Mouse (Mus musculus): Measurements from ENCODE around the gene Ccdc120. TPM values are rescaled to one million over a fixed set of nuclear protein-coding genes. Genes with fewer than 3 reads are reported as not detected.
A peak's percentile ranks its signal among the peaks of the same experiment; 100 is the strongest.

Ccdc120 gene
- polyA plus RNA-seq, 1 experiment from 2014 or later, result 4.1 TPM

DNA sequence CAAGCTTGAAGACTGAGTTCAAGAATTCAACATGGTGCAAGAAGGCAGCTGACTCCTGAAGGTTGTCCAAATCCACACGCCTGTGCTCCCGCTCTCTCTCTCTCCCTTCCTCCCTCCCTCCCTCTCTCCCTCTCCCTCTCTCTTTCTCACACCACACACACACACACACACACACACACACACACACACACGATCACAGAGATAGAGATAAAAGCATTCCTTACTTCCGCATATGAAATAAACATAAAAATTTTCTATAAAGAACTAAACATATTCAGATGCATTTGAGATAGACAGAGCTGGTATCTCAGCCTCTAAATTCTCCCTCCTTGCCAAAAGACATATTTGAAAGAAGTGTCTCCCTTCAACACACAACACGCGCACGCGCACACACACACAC is 5.3 kb downstream of the Ccdc120 start:
- no peaks in the 10 kb centered on the region for H3K4me1 ChIP-seq (replicated peaks)
- H3K9me3 ChIP-seq (replicated peaks), result no peaks in the 10 kb centered on the region
- H3K9ac ChIP-seq, result no peak overlapping the region
- H3K4me2 ChIP-seq, result no peak overlapping the region
- ATAC-seq (replicated peaks; ENCODE audit: insufficient number of reproducible peaks, insufficient read depth, low FRiP score, low read depth), result no peak
- H3K36me3 ChIP-seq, result no peaks in the 10 kb centered on the region
- 83% methylated on average over 8 of the region's 8 CpGs for WGBS
- no peak overlapping the region for H3K4me3 ChIP-seq
- H3K27me3 ChIP-seq, result no peaks in the 10 kb centered on the region
- no peak overlapping the region for H3K27ac ChIP-seq

- WGBS, result 62% methylated on average over 1 of the region's 1 CpGs
- ATAC-seq (replicated peaks; ENCODE audit: insufficient number of reproducible peaks, insufficient read depth, low FRiP score, low read depth), result no peak
Observed at GRCm38 (mm10) chrX:7744940-7745339, 5.8 kb downstream of the Ccdc120 start.

DNA sequence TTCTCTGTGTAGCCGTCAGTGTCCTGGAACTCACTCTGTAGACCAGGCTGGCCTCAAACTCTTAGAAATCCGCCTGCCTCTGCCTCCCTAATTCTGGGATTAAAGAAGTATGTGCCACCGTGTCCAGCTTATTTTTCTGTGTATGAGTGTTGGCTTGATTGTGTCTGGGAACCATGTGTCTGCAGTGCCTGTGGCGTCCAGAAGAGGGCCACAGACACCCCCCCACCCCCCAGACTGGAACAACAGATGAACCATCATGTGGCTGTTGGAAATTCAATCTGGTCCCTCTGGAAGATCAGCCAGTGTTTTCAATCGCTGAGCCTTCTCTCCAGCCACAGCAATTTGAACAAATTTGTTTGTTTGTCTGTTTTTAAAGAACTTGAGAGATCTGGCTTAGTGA is 7.2 kb downstream of the Ccdc120 start:
- no peak for ATAC-seq (replicated peaks; ENCODE audit: insufficient number of reproducible peaks, insufficient read depth, low FRiP score, low read depth)
- 46% methylated on average over 5 of the region's 5 CpGs for WGBS
- Histone ChIP-seq H3K4me1 (replicated peaks) (no peaks in the 10 kb centered on the region), H3K27me3 (no peaks in the 10 kb centered on the region), H3K27ac (no peak overlapping the region), H3K9me3 (replicated peaks) (no peaks in the 10 kb centered on the region), H3K9ac (no peak overlapping the region), H3K4me3 (no peak overlapping the region), H3K4me2 (no peak overlapping the region), H3K36me3 (no peaks in the 10 kb centered on the region)

More at GRCm38 (mm10) chrX:7744940-7745339, 5.8 kb downstream of the Ccdc120 start:
- H3K27ac ChIP-seq, result no peak overlapping the region
- no peak overlapping the region for H3K9ac ChIP-seq
- H3K27me3 ChIP-seq, result no peaks in the 10 kb centered on the region
- no peak overlapping the region for H3K4me3 ChIP-seq
- H3K9me3 ChIP-seq (replicated peaks), result no peaks in the 10 kb centered on the region
- no peak overlapping the region for H3K4me2 ChIP-seq
- H3K36me3 ChIP-seq, result no peaks in the 10 kb centered on the region
- H3K4me1 ChIP-seq (replicated peaks), result no peaks in the 10 kb centered on the region

- Histone ChIP-seq H3K9me3 (replicated peaks) (no peaks in the 10 kb centered on the region), H3K4me3 (no peak overlapping the region), H3K4me1 (replicated peaks) (no peaks in the 10 kb centered on the region), H3K27me3 (no peaks in the 10 kb centered on the region), H3K9ac (no peak overlapping the region), H3K4me2 (no peak overlapping the region), H3K36me3 (no peaks in the 10 kb centered on the region), H3K27ac (no peak overlapping the region)
- no peak for ATAC-seq (replicated peaks; ENCODE audit: insufficient number of reproducible peaks, insufficient read depth, low FRiP score, low read depth)
- 64% methylated on average over 5 of the region's 5 CpGs for WGBS
Observed at GRCm38 (mm10) chrX:7741103-7741502, 9.6 kb downstream of the Ccdc120 start.

DNA sequence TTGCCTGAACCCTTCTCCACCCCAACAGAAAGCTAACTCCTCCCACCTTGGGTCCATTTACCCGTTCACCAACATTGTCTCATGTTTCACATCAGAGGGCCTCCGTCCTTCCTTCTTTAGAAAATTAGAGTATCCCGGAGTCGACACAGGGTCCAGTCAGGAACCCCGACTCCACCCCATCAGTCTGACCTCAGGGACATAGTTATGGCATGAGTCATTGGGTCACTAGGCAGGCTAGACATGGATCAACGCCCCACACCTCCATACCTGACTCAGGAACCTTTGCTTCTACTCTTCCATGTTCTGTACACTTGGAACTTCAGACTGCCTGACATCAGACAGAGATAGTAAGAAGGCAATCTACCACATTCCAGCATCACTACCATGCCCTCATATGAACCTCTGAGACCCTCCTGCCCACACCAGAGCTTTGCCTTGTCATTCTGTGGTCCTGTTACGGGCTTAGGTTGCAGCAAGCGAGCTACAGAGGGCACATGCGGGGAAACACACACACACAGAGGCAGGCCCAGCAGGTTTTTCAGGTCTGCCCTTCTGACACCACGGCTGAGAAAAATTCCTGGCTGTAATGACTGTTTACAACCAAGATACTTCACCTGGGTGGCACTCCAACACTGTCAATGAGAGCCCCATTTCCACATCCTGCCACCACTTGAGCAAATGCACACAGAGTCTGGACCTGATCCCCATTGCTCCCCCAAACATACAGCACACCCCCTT is 10.5 kb downstream of the Ccdc120 start:
- no peaks in the 10 kb centered on the region for H3K27me3 ChIP-seq
- H3K36me3 ChIP-seq, result no peaks in the 10 kb centered on the region
- H3K4me2 ChIP-seq, result no peak overlapping the region
- ATAC-seq (replicated peaks; ENCODE audit: insufficient number of reproducible peaks, insufficient read depth, low FRiP score, low read depth), result no peak
- H3K9ac ChIP-seq, result no peak overlapping the region
- WGBS, result 50% methylated on average over 10 of the region's 10 CpGs
- no peak overlapping the region for H3K27ac ChIP-seq
- H3K4me1 ChIP-seq (replicated peaks), result no peaks in the 10 kb centered on the region
- no peak overlapping the region for H3K4me3 ChIP-seq
- no peaks in the 10 kb centered on the region for H3K9me3 ChIP-seq (replicated peaks)

DNA sequence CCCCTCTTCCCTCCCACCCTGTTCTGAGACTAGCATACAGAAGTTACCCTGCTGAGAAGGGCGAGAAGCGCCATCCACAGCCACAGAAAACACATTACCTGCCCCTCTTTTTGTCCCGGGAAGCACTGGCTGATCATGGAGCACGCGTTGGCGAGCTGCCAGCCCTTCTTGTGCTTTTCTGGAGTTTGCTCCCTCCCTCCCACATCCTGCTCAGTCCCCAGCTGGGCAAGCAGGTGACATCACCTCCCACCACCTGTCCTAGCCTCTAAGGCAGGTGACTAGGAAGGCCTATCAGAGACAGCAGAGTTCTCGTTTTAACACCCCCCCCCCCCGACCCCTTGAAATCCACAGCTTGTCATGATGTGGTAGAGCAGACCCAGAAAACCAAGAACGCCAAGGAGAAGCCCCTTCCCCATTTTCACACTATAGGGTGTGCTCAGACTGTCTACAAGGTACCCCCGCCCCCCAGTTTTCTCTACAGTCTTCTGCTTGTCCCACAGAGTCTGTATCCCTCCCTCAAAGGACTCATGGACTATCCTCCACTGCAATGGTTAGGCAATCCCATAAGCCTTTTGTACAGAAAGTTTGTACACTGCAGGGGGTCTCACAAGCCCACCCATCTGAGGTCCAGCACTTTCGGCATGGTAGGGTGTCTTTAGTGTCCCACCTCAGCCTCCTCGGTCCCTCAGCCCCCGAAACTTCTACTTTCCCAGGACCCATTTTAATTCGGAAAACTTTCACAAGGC is 11.2 kb downstream of the Ccdc120 start:
- Histone ChIP-seq H3K4me2 (no peak overlapping the region), H3K36me3 (no peaks in the 10 kb centered on the region), H3K27ac (no peak overlapping the region), H3K9ac (no peak overlapping the region), H3K27me3 (no peaks in the 10 kb centered on the region), H3K4me3 (no peak overlapping the region), H3K9me3 (replicated peaks) (no peaks in the 10 kb centered on the region), H3K4me1 (replicated peaks) (no peaks in the 10 kb centered on the region)
- WGBS, result 62% methylated on average over 14 of the region's 14 CpGs
- no peak for ATAC-seq (replicated peaks; ENCODE audit: insufficient number of reproducible peaks, insufficient read depth, low FRiP score, low read depth)

- Histone ChIP-seq H3K36me3 (no peaks in the 10 kb centered on the region), H3K4me3 (no peak overlapping the region), H3K27me3 (no peaks in the 10 kb centered on the region), H3K27ac (no peak overlapping the region), H3K9me3 (replicated peaks) (no peaks in the 10 kb centered on the region), H3K4me1 (replicated peaks) (peaks cover 4% of the 10 kb centered on the region; the same call in 1 of the 2 replicates), H3K4me2 (peak overlapping the region; percentile 33; the same call in 1 of the 2 replicates), H3K9ac (no peak overlapping the region)
- no peak for ATAC-seq (replicated peaks; ENCODE audit: insufficient number of reproducible peaks, insufficient read depth, low FRiP score, low read depth)
- 21% methylated on average over 26 of the region's 26 CpGs for WGBS
Observed at GRCm38 (mm10) chrX:7733571-7734156, 17.0 kb downstream of the Ccdc120 start.

- ATAC-seq (replicated peaks; ENCODE audit: insufficient number of reproducible peaks, insufficient read depth, low FRiP score, low read depth), result no peak
- H3K36me3 ChIP-seq, result no peaks in the 10 kb centered on the region; the same call in 1 of the 2 replicates
- H3K4me3 ChIP-seq, result peak overlapping the region; percentile 57
- H3K9ac ChIP-seq, result peak overlapping the region; percentile 48; the same call in 1 of the 2 replicates
- H3K9me3 ChIP-seq (replicated peaks), result no peaks in the 10 kb centered on the region
- WGBS, result 19% methylated on average over 4 of the region's 4 CpGs
- H3K4me2 ChIP-seq, result peak overlapping the region; percentile 64
- H3K27me3 ChIP-seq, result no peaks in the 10 kb centered on the region
- peaks cover 4% of the 10 kb centered on the region; the same call in 1 of the 2 replicates for H3K4me1 ChIP-seq (replicated peaks)
- no peak overlapping the region for H3K27ac ChIP-seq
Observed at GRCm38 (mm10) chrX:7728922-7729265, 21.8 kb downstream of the Ccdc120 start.

- ATAC-seq (replicated peaks; ENCODE audit: insufficient number of reproducible peaks, insufficient read depth, low FRiP score, low read depth), result peak; percentile 90
- no peaks in the 10 kb centered on the region; the same call in 1 of the 2 replicates for H3K36me3 ChIP-seq
- H3K9ac ChIP-seq, result peak within 1 kb of the TSS; percentile 48; the same call in 1 of the 2 replicates
- H3K27ac ChIP-seq, result peak within 1 kb of the TSS; percentile 74
- H3K27me3 ChIP-seq, result no peaks in the 10 kb centered on the region
- 16% methylated on average over 42 of the region's 42 CpGs for WGBS
- H3K4me3 ChIP-seq, result peak within 1 kb of the TSS; percentile 57
- H3K4me1 ChIP-seq (replicated peaks), result peaks cover 4% of the 10 kb centered on the region; the same call in 1 of the 2 replicates
- H3K4me2 ChIP-seq, result peak within 1 kb of the TSS; percentile 64
- no peaks in the 10 kb centered on the region for H3K9me3 ChIP-seq (replicated peaks)
Observed at GRCm38 (mm10) chrX:7728215-7728921, 22.3 kb downstream of the Ccdc120 start, which contains the start of gene Praf2. TSS of gene Praf2 (plus strand) at chrX:7728439.

- H3K9ac ChIP-seq, result no peak overlapping the region
- no peak for ATAC-seq (replicated peaks; ENCODE audit: insufficient number of reproducible peaks, insufficient read depth, low FRiP score, low read depth)
- H3K27me3 ChIP-seq, result no peaks in the 10 kb centered on the region
- H3K9me3 ChIP-seq (replicated peaks), result no peaks in the 10 kb centered on the region
- H3K36me3 ChIP-seq, result no peaks in the 10 kb centered on the region; the same call in 1 of the 2 replicates
- 80% methylated on average over 13 of the region's 13 CpGs for WGBS
- no peak overlapping the region for H3K4me3 ChIP-seq
- no peak overlapping the region for H3K27ac ChIP-seq
- peaks cover 8% of the 10 kb centered on the region for H3K4me1 ChIP-seq (replicated peaks)
- no peak overlapping the region for H3K4me2 ChIP-seq
Observed at GRCm38 (mm10) chrX:7727176-7727575, 23.5 kb downstream of the Ccdc120 start.

DNA sequence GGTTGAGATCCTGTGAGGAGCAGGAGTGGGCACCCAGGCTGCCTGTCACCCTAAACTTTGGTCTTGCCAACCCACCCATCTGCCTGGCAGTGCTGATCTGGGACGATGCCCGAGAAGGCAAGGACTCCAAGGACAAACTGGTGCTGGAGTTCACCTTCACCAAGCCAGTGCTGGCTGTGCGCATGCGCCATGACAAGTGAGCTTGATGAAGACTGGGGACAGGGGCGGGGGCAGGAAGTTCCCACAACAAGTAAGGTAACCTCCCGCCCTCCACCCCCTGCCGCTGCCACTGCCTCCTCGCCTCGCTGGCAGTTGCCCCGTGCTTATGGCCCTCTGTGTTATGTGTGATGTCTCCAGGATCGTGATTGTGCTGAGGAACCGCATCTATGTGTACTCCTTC is 24.9 kb downstream of the Ccdc120 start:
- H3K27me3 ChIP-seq, result no peaks in the 10 kb centered on the region
- H3K27ac ChIP-seq, result no peak overlapping the region
- peaks cover 8% of the 10 kb centered on the region for H3K4me1 ChIP-seq (replicated peaks)
- no peak overlapping the region for H3K4me2 ChIP-seq
- H3K9ac ChIP-seq, result no peak overlapping the region
- 78% methylated on average over 12 of the region's 12 CpGs for WGBS
- no peak for ATAC-seq (replicated peaks; ENCODE audit: insufficient number of reproducible peaks, insufficient read depth, low FRiP score, low read depth)
- H3K4me3 ChIP-seq, result no peak overlapping the region
- no peaks in the 10 kb centered on the region for H3K9me3 ChIP-seq (replicated peaks)
- H3K36me3 ChIP-seq, result no peaks in the 10 kb centered on the region; the same call in 1 of the 2 replicates

Measured in heart, embryonic 15.5 days (tissue).